20 mouse cellular contexts compared by ENCODE assay signal in the genomic region with DNA sequence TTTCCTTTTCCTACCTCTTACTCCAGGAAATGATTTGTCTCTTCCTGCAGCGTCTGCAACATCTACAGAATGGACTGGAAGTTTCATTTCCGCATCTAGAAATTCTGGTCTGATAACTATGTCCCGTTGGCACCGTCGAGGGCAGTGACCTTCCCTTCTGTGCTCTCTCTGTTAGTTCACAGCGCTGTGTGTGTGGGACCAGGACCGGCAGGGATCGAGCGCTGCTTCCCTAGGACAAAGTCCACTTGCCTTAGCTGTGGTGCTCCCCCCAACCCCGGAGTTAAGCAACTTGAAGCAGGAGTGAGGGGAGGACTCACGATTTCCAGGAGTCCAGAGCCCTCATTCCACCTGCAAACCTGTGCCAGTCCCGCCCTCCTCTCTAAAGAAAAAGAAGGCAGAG. TPM values are rescaled to one million over a fixed set of nuclear protein-coding genes. Genes with fewer than 3 reads are reported as not detected.
"Had no signal": no experiment of that assay in that cellular context is flagged by ENCODE, and none has a peak within 500 bp of the region (broad histone marks: within the 10 kb centered on the region; RNA-seq: fewer than 3 reads in every experiment).

No protein-coding gene starts in this region.

- H3K36me3 ChIP-seq: liver, embryonic 15.5 days; midbrain, embryonic 12.5 days; neural tube, embryonic 12.5 days; stomach, embryonic 15.5 days had no signal

- H3K4me2 ChIP-seq: liver, embryonic 15.5 days; lung, embryonic 14.5 days; midbrain, embryonic 12.5 days; neural tube, embryonic 12.5 days; stomach, embryonic 15.5 days had no signal

- H3K4me3 ChIP-seq: liver, embryonic 15.5 days; midbrain, embryonic 12.5 days; neural tube, embryonic 12.5 days; stomach, embryonic 15.5 days had no signal

- DNase-seq: lung, adult 18-20 months; lung, embryonic 14.5 days; lung, postnatal 10 days; lung, postnatal 4 days; midbrain, embryonic 14.5 days; right cerebral cortex, postnatal 14 days; thymus, adult 2 months; thymus, postnatal 25 days; thymus, postnatal 4 days had no signal

- H3K9ac ChIP-seq: liver, embryonic 15.5 days; lung, embryonic 14.5 days; midbrain, embryonic 12.5 days; neural tube, embryonic 12.5 days; stomach, embryonic 15.5 days had no signal

- H3K27ac ChIP-seq: liver, embryonic 15.5 days; midbrain, embryonic 12.5 days; neural tube, embryonic 12.5 days; stomach, embryonic 15.5 days; stomach, postnatal 0 days had no signal

- H3K4me1 ChIP-seq: midbrain, embryonic 12.5 days; neural tube, embryonic 12.5 days; stomach, embryonic 15.5 days had no signal

- H3K9me3 ChIP-seq: liver, embryonic 15.5 days; midbrain, embryonic 12.5 days; neural tube, embryonic 12.5 days; stomach, embryonic 15.5 days had no signal

RNA-seq across cellular contexts. Expression of a gene that starts 29.3 kb away (rescaled TPM):
- total RNA-seq: megakaryocyte, adult 5-6 weeks; midbrain, postnatal 0 days; monocyte, adult 5-6 weeks; neutrophil, adult 5-6 weeks had no signal
- polyA plus RNA-seq: liver, embryonic 15.5 days; lung, embryonic 14.5 days; midbrain, embryonic 12.5 days; midbrain, embryonic 14.5 days; midbrain, postnatal 0 days; neural tube, embryonic 14.5 days; spleen, adult 2 months; stomach, embryonic 15.5 days; stomach, postnatal 0 days had no signal

RNA-seq across cellular contexts. Expression of a gene that starts 31.2 kb away (rescaled TPM):
- total RNA-seq: megakaryocyte, adult 5-6 weeks; monocyte, adult 5-6 weeks; neutrophil, adult 5-6 weeks had no signal
- polyA plus RNA-seq: liver, embryonic 15.5 days; midbrain, embryonic 12.5 days; midbrain, embryonic 14.5 days; neural tube, embryonic 12.5 days; spleen, adult 2 months had no signal

RNA-seq across cellular contexts. Expression of a gene that starts 53.0 kb away (rescaled TPM):
- total RNA-seq: megakaryocyte, adult 5-6 weeks; midbrain, postnatal 0 days; monocyte, adult 5-6 weeks; neutrophil, adult 5-6 weeks had no signal
- polyA plus RNA-seq: liver, embryonic 15.5 days; lung, embryonic 14.5 days; midbrain, embryonic 12.5 days; midbrain, embryonic 14.5 days; midbrain, postnatal 0 days; neural tube, embryonic 12.5 days; neural tube, embryonic 14.5 days; spleen, adult 2 months; stomach, postnatal 0 days; thymus, adult 2 months had no signal
